Mouse (Mus musculus) hematopoietic stem cell, adult 5-6 weeks (primary cell): ENCODE measurements around the gene Hoxd13. TPM values are rescaled to one million over a fixed set of nuclear protein-coding genes. Genes with fewer than 3 reads are reported as not detected.

Experiments used
- ATAC-seq, 2 experiments: fragments of 125-278 bp in 1 of 2; replicated peaks in 1 of 2; 2 replicates each; pipeline ENCODE4 v1.8.0; 2016 to 2017; ENCODE audit warnings: inconsistent platforms in 2 of 2, mild to moderate bottlenecking in 2 of 2, moderate number of reproducible peaks in 2 of 2, low read depth in 1 of 2, moderate TSS enrichment in 1 of 2; ENCODE audit not compliant: low FRiP score in 2 of 2, poor library complexity in 2 of 2, severe bottlenecking in 2 of 2, insufficient read depth in 1 of 2, low TSS enrichment in 1 of 2
- total RNA-seq: library from RNA; stranded (forward); fragments of 172-1452, 232-1000 nt; gene quantifications from 2 replicates; pipeline ENCODE4 v1.2.3, GENCODE M21; 2017

Hoxd13 gene
- total RNA-seq, 1 experiment from 2014 or later, result not detected

GRCm38 (mm10) chr2:74688795-74689573, 20.9 kb downstream of the Hoxd13 start:
- ATAC-seq, result no peak

- no peak for ATAC-seq
Observed at GRCm38 (mm10) chr2:74689574-74690337, 21.6 kb downstream of the Hoxd13 start.

- ATAC-seq, result no peak
Observed at GRCm38 (mm10) chr2:74690338-74690716, 22.2 kb downstream of the Hoxd13 start.

GRCm38 (mm10) chr2:74691022-74691951, 23.2 kb downstream of the Hoxd13 start, which contains the start of gene Hoxd10:
Gene Hoxd10 (plus strand): TSS chr2:74691924.
- ATAC-seq, result no peak

GRCm38 (mm10) chr2:74691995-74692807, 24.1 kb downstream of the Hoxd13 start:
- ATAC-seq, result no peak

- ATAC-seq, result no peak
Observed at GRCm38 (mm10) chr2:74692808-74693431, 24.8 kb downstream of the Hoxd13 start.

- ATAC-seq, result no peak
Observed at GRCm38 (mm10) chr2:74693432-74693827, 25.3 kb downstream of the Hoxd13 start.

GRCm38 (mm10) chr2:74694066-74694465, 26.0 kb downstream of the Hoxd13 start:
- no peak for ATAC-seq

- no peak for ATAC-seq
Observed at GRCm38 (mm10) chr2:74695383-74695782, 27.3 kb downstream of the Hoxd13 start.

- ATAC-seq, result no peak
Observed at GRCm38 (mm10) chr2:74695813-74696430, 27.8 kb downstream of the Hoxd13 start.

- no peak for ATAC-seq
Observed at GRCm38 (mm10) chr2:74696442-74697335, 28.6 kb downstream of the Hoxd13 start.

GRCm38 (mm10) chr2:74697567-74698121, 29.5 kb downstream of the Hoxd13 start, which contains the start of gene Hoxd9:
Gene Hoxd9 (plus strand): TSS chr2:74697727.
- no peak for ATAC-seq

- ATAC-seq, result no peak
Observed at GRCm38 (mm10) chr2:74698201-74699052, 30.3 kb downstream of the Hoxd13 start.

GRCm38 (mm10) chr2:74699053-74699430, 30.9 kb downstream of the Hoxd13 start:
- no peak for ATAC-seq
